Mouse (Mus musculus): ENCODE measurements around the gene Tatdn2. TPM values are rescaled to one million over a fixed set of nuclear protein-coding genes. Genes with fewer than 3 reads are reported as not detected.
"Not testable (repeated sequence)": the region's sequence is repeated elsewhere in the genome, so short reads cannot be mapped to it uniquely, and the experiment has no call there.

The Tatdn2 gene
- total and polyA plus RNA-seq, 3 experiments = 17.3 to 71.9 (median 66.7) TPM

GRCm38 (mm10) chr6:113667611-113668122 lies 29.2 kb upstream of the Tatdn2 start:
- no peak for DNase-seq
- no peak overlapping the region for H3K9ac ChIP-seq (ENCODE audit: low read depth, low read length)
- no peak overlapping the region for H3K4me3 ChIP-seq
- intact Hi-C loops (cut with DNase I) = loop anchor here (1.0 kb wide), 1 partner anchor 29 kb away; the partner anchor contains the start of gene Irak2
- WGBS = 48% methylated on average over 8 of the region's 8 CpGs
- H3K36me3 ChIP-seq (ENCODE audit: control insufficient read depth, insufficient read depth, low read length) = no peaks in the 10 kb centered on the region
- peaks cover 13% of the 10 kb centered on the region for H3K4me1 ChIP-seq (ENCODE audit: control insufficient read depth, insufficient read depth, low read length)
- TF ChIP-seq POLR2A (IDR thresholded peaks at IDR 0.05; ENCODE audit: insufficient read depth, low read depth, low read length) (no peak), CTCF (IDR thresholded peaks at IDR 0.05) (no peak), EP300 (IDR thresholded peaks at IDR 0.05; ENCODE audit: insufficient read depth, low read depth, low read length) (no peak)
- no peaks in the 10 kb centered on the region for H3K27me3 ChIP-seq (ENCODE audit: control insufficient read depth, insufficient read depth, low read length)
- no peaks in the 10 kb centered on the region for H3K79me2 ChIP-seq (replicated peaks; ENCODE audit: control insufficient read depth, insufficient read depth, low read length)
- peak overlapping the region; percentile 82 for H3K27ac ChIP-seq

- 29% methylated on average over 15 of the region's 15 CpGs for WGBS
- H3K4me3 ChIP-seq = no peak overlapping the region
- no peaks in the 10 kb centered on the region for H3K36me3 ChIP-seq (ENCODE audit: control insufficient read depth, insufficient read depth, low read length)
- H3K27ac ChIP-seq = peak overlapping the region; percentile 82
- peak overlapping the region; percentile 15 for H3K9ac ChIP-seq (ENCODE audit: low read depth, low read length)
- no peaks in the 10 kb centered on the region for H3K27me3 ChIP-seq (ENCODE audit: control insufficient read depth, insufficient read depth, low read length)
- intact Hi-C loops (cut with DNase I) = loop anchor here (1.0 kb wide), 1 partner anchor 30 kb away; the partner anchor contains the start of gene Irak2
- no peaks in the 10 kb centered on the region for H3K79me2 ChIP-seq (replicated peaks; ENCODE audit: control insufficient read depth, insufficient read depth, low read length)
- TF ChIP-seq EP300 (IDR thresholded peaks at IDR 0.05; ENCODE audit: insufficient read depth, low read depth, low read length) = peak; percentile 78; the same call in 1 of the 2 replicates
- 0 out of 2 replicates have a peak, but pooled peaks have one; percentile 12 for TF ChIP-seq POLR2A (IDR thresholded peaks at IDR 0.05; ENCODE audit: insufficient read depth, low read depth, low read length)
- TF ChIP-seq CTCF (IDR thresholded peaks at IDR 0.05) = no peak
- H3K4me1 ChIP-seq (ENCODE audit: control insufficient read depth, insufficient read depth, low read length) = peaks cover 13% of the 10 kb centered on the region
- peak; percentile 66 to 83 for DNase-seq
These were observed 28.3 kb upstream of the Tatdn2 start for GRCm38 (mm10) chr6:113668287-113669154.

- H3K27me3 ChIP-seq (ENCODE audit: control insufficient read depth, insufficient read depth, low read length) = no peaks in the 10 kb centered on the region
- no peak overlapping the region for H3K4me3 ChIP-seq
- TF ChIP-seq CTCF (IDR thresholded peaks at IDR 0.05) (no peak), POLR2A (IDR thresholded peaks at IDR 0.05; ENCODE audit: insufficient read depth, low read depth, low read length) (no peak), EP300 (IDR thresholded peaks at IDR 0.05; ENCODE audit: insufficient read depth, low read depth, low read length) (no peak)
- peak overlapping the region; percentile 82 for H3K27ac ChIP-seq
- 67% methylated on average over 7 of the region's 7 CpGs for whole genome bisulfite sequencing
- H3K9ac ChIP-seq (ENCODE audit: low read depth, low read length) = no peak overlapping the region
- no peak for DNase-seq
- intact Hi-C loops (cut with DNase I) = no loop called here
- H3K4me1 ChIP-seq (ENCODE audit: control insufficient read depth, insufficient read depth, low read length) = peaks cover 13% of the 10 kb centered on the region
- no peaks in the 10 kb centered on the region for H3K36me3 ChIP-seq (ENCODE audit: control insufficient read depth, insufficient read depth, low read length)
- H3K79me2 ChIP-seq (replicated peaks; ENCODE audit: control insufficient read depth, insufficient read depth, low read length) = no peaks in the 10 kb centered on the region
These were observed 27.0 kb upstream of the Tatdn2 start for GRCm38 (mm10) chr6:113669821-113670220.

- H3K79me2 ChIP-seq (replicated peaks; ENCODE audit: control insufficient read depth, insufficient read depth, low read length); H3K9ac ChIP-seq (ENCODE audit: low read depth, low read length); H3K27me3 ChIP-seq (ENCODE audit: control insufficient read depth, insufficient read depth, low read length); H3K4me1 ChIP-seq (ENCODE audit: control insufficient read depth, insufficient read depth, low read length); H3K27ac ChIP-seq; intact Hi-C loops (cut with DNase I); H3K4me3 ChIP-seq; DNase-seq; H3K36me3 ChIP-seq (ENCODE audit: control insufficient read depth, insufficient read depth, low read length): not testable (repeated sequence)
- peak; percentile 51 for TF ChIP-seq CTCF (IDR thresholded peaks at IDR 0.05)
- WGBS = 85% methylated on average over 1 of the region's 1 CpGs
These were observed 24.8 kb upstream of the Tatdn2 start for GRCm38 (mm10) chr6:113672029-113672428.

GRCm38 (mm10) chr6:113672989-113673388 lies 23.9 kb upstream of the Tatdn2 start:
- Histone ChIP-seq H3K36me3 (ENCODE audit: control insufficient read depth, insufficient read depth, low read length) (no peaks in the 10 kb centered on the region), H3K79me2 (replicated peaks; ENCODE audit: control insufficient read depth, insufficient read depth, low read length) (no peaks in the 10 kb centered on the region), H3K4me3 (no peak overlapping the region), H3K4me1 (ENCODE audit: control insufficient read depth, insufficient read depth, low read length) (peaks cover 6% of the 10 kb centered on the region), H3K27ac (no peak overlapping the region), H3K9ac (ENCODE audit: low read depth, low read length) (no peak overlapping the region), H3K27me3 (ENCODE audit: control insufficient read depth, insufficient read depth, low read length) (no peaks in the 10 kb centered on the region)
- TF ChIP-seq POLR2A (IDR thresholded peaks at IDR 0.05; ENCODE audit: insufficient read depth, low read depth, low read length) (no peak), CTCF (IDR thresholded peaks at IDR 0.05) (no peak), EP300 (IDR thresholded peaks at IDR 0.05; ENCODE audit: insufficient read depth, low read depth, low read length) (no peak)
- intact Hi-C loops (cut with DNase I) = no loop called here
- 84% methylated on average over 6 of the region's 6 CpGs for WGBS
- no peak for DNase-seq

GRCm38 (mm10) chr6:113675234-113675633 lies 21.6 kb upstream of the Tatdn2 start:
- TF ChIP-seq POLR2A (IDR thresholded peaks at IDR 0.05; ENCODE audit: insufficient read depth, low read depth, low read length) (no peak), CTCF (IDR thresholded peaks at IDR 0.05) (no peak), EP300 (IDR thresholded peaks at IDR 0.05; ENCODE audit: insufficient read depth, low read depth, low read length) (no peak)
- H3K79me2 ChIP-seq (replicated peaks; ENCODE audit: control insufficient read depth, insufficient read depth, low read length) = no peaks in the 10 kb centered on the region
- WGBS = 80% methylated on average over 4 of the region's 4 CpGs
- intact Hi-C loops (cut with DNase I) = no loop called here
- no peak overlapping the region for H3K4me3 ChIP-seq
- H3K27me3 ChIP-seq (ENCODE audit: control insufficient read depth, insufficient read depth, low read length) = no peaks in the 10 kb centered on the region
- DNase-seq = no peak
- no peak overlapping the region for H3K9ac ChIP-seq (ENCODE audit: low read depth, low read length)
- H3K27ac ChIP-seq = no peak overlapping the region
- no peaks in the 10 kb centered on the region for H3K36me3 ChIP-seq (ENCODE audit: control insufficient read depth, insufficient read depth, low read length)
- no peaks in the 10 kb centered on the region for H3K4me1 ChIP-seq (ENCODE audit: control insufficient read depth, insufficient read depth, low read length)
